In genomic region chr13:83571973-83572447, GRCm38 (mm10) we compare ENCODE assay signal across 9 mouse cellular contexts.
A peak's percentile ranks its signal among the peaks of the same experiment; 100 is the strongest.
DNase-seq lines count a peak whose midpoint lies in the region; ATAC-seq and TF ChIP-seq lines count a peak whose summit lies in the region.
"Had no signal": no experiment of that assay in that cellular context is flagged by ENCODE, and none has a peak within 500 bp of the region (broad histone marks: within the 10 kb centered on the region; RNA-seq: fewer than 3 reads in every experiment).

No protein-coding gene starts in this region.

- 51% methylated on average over 7 of the region's 7 CpGs for WGBS in forebrain, embryonic 16.5 days
- 51% methylated on average over 7 of the region's 7 CpGs for WGBS in forebrain, embryonic 15.5 days
- WGBS in heart, embryonic 13.5 days, result 12% methylated on average over 7 of the region's 7 CpGs

- peaks cover 30% of the 10 kb centered on the region for H3K4me1 ChIP-seq in forebrain, embryonic 16.5 days (replicated peaks; ENCODE audit: control insufficient read depth, insufficient read depth, low read length)
- H3K4me1 ChIP-seq in forebrain, embryonic 15.5 days, result peaks cover 23% of the 10 kb centered on the region
- no peaks in the 10 kb centered on the region for H3K4me1 ChIP-seq in testis, adult 2 months (ENCODE audit: control insufficient read depth, insufficient read depth, low read length)
- peaks cover 73% of the 10 kb centered on the region for H3K4me1 ChIP-seq in heart, embryonic 13.5 days

- no peak overlapping the region for H3K4me2 ChIP-seq in forebrain, embryonic 16.5 days (ENCODE audit: low read length)
- no peak overlapping the region for H3K4me2 ChIP-seq in forebrain, embryonic 15.5 days (replicated peaks)
- peak overlapping the region; percentile 49 for H3K4me2 ChIP-seq in heart, embryonic 13.5 days
- H3K4me2 ChIP-seq: limb, embryonic 15.5 days had no signal

- ATAC-seq in forebrain, embryonic 16.5 days, result 0 out of 2 replicates have a peak, but pooled peaks have one; percentile 15
- ATAC-seq in forebrain, embryonic 15.5 days (replicated peaks), result no peak
- ATAC-seq in heart, embryonic 13.5 days (ENCODE audit: extremely low read depth, insufficient number of reproducible peaks, low FRiP score, low TSS enrichment), result peak; percentile 51
- ATAC-seq in megakaryocyte-erythroid progenitor cell, adult 5-6 weeks (replicated peaks; ENCODE audit: low FRiP score, low TSS enrichment, poor library complexity, severe bottlenecking), result peak; percentile 70

- no peak for TF ChIP-seq POLR2A in testis, adult 2 months (IDR thresholded peaks at IDR 0.05; ENCODE audit: control insufficient read depth, low read depth, low read length)

- no peak overlapping the region for H3K4me3 ChIP-seq in forebrain, embryonic 16.5 days (replicated peaks; ENCODE audit: low read length)
- H3K4me3 ChIP-seq in forebrain, embryonic 15.5 days, result no peak overlapping the region
- no peak overlapping the region for H3K4me3 ChIP-seq in testis, adult 2 months (ENCODE audit: control insufficient read depth, low read depth, low read length)
- peak overlapping the region; percentile 2; the same call in 1 of the 2 replicates for H3K4me3 ChIP-seq in heart, embryonic 13.5 days
- H3K4me3 ChIP-seq: limb, embryonic 15.5 days had no signal

- DNase-seq in testis, postnatal 10 days (ENCODE audit: low spot score), result no peak
- peak; percentile 53 to 79 for DNase-seq in kidney, postnatal 36 days
- DNase-seq in yolk sac, embryonic 10.5 days (ENCODE audit: low spot score), result peak; percentile 36

- no peaks in the 10 kb centered on the region for H3K27me3 ChIP-seq in forebrain, embryonic 16.5 days (replicated peaks; ENCODE audit: control insufficient read depth, insufficient read depth, low read length)
- no peaks in the 10 kb centered on the region for H3K27me3 ChIP-seq in forebrain, embryonic 15.5 days
- H3K27me3 ChIP-seq in testis, adult 2 months (ENCODE audit: control insufficient read depth, insufficient read depth, low read length), result no peaks in the 10 kb centered on the region
- H3K27me3 ChIP-seq in heart, embryonic 13.5 days (replicated peaks), result no peaks in the 10 kb centered on the region
- H3K27me3 ChIP-seq: limb, embryonic 15.5 days had no signal

- no peak overlapping the region for H3K9ac ChIP-seq in forebrain, embryonic 16.5 days (replicated peaks; ENCODE audit: low read depth, low read length)
- no peak overlapping the region for H3K9ac ChIP-seq in forebrain, embryonic 15.5 days (replicated peaks)
- peak overlapping the region; percentile 42 for H3K9ac ChIP-seq in heart, embryonic 13.5 days
- H3K9ac ChIP-seq: limb, embryonic 15.5 days had no signal

- no peak overlapping the region; the same call in 1 of the 2 replicates for H3K27ac ChIP-seq in forebrain, embryonic 16.5 days (ENCODE audit: low read length)
- no peak overlapping the region; the same call in 1 of the 2 replicates for H3K27ac ChIP-seq in forebrain, embryonic 15.5 days (replicated peaks)
- H3K27ac ChIP-seq in testis, adult 2 months (ENCODE audit: control insufficient read depth, insufficient read depth, low read depth, low read length), result peak overlapping the region; percentile 77
- peak overlapping the region; percentile 88 for H3K27ac ChIP-seq in heart, embryonic 13.5 days (replicated peaks)
- H3K27ac ChIP-seq: limb, embryonic 15.5 days had no signal

- no peaks in the 10 kb centered on the region for H3K9me3 ChIP-seq in forebrain, embryonic 16.5 days (ENCODE audit: control insufficient read depth, low read length)
- no peaks in the 10 kb centered on the region for H3K9me3 ChIP-seq in forebrain, embryonic 15.5 days
- H3K9me3 ChIP-seq in heart, embryonic 13.5 days, result no peaks in the 10 kb centered on the region
- H3K9me3 ChIP-seq: limb, embryonic 15.5 days had no signal

- no peak for TF ChIP-seq CTCF in testis, adult 2 months (IDR thresholded peaks at IDR 0.05; ENCODE audit: control insufficient read depth, insufficient read depth, insufficient replicate concordance, low read depth, low read length)

- no peaks in the 10 kb centered on the region for H3K36me3 ChIP-seq in forebrain, embryonic 16.5 days (ENCODE audit: control insufficient read depth, insufficient read depth)
- no peaks in the 10 kb centered on the region for H3K36me3 ChIP-seq in forebrain, embryonic 15.5 days
- H3K36me3 ChIP-seq in testis, adult 2 months (ENCODE audit: control insufficient read depth, insufficient read depth, low read length), result no peaks in the 10 kb centered on the region
- H3K36me3 ChIP-seq in heart, embryonic 13.5 days, result peaks cover 11% of the 10 kb centered on the region
- H3K36me3 ChIP-seq: limb, embryonic 15.5 days had no signal

Comparison
In these comparisons a context has a peak if more than half of its experiments do, and no peak if none do; other contexts are left out.
1. H3K27ac ChIP-seq: peak in testis, adult 2 months (single experiment) and heart, embryonic 13.5 days (single experiment); none in forebrain, embryonic 16.5 days (single experiment) and forebrain, embryonic 15.5 days (single experiment).